Mouse (Mus musculus) limb, embryonic 11.5 days (tissue): Measurements from ENCODE around the gene Phldb1. TPM values are rescaled to one million over a fixed set of nuclear protein-coding genes. Genes with fewer than 3 reads are reported as not detected.

Experiments
- ATAC-seq: fragments of 200-750 bp; cut with Nextera tagmentation; 2 replicates; pipeline ENCODE4 v1.8.0; 2017; ENCODE audit warnings: low read depth; ENCODE audit not compliant: insufficient number of reproducible peaks, low FRiP score, low TSS enrichment
- DNase-seq: peaks from one replicate; pipeline ENCODE4 v3.0.0-alpha.2; 2015; ENCODE audit warnings: low spot score
- H3K27ac ChIP-seq: fragments of 300-500 bp; sonication (generic); replicated peaks from 2 replicates; pipeline ENCODE4 v1.5.1; 2014; ENCODE audit warnings: low read depth, mild to moderate bottlenecking, low read length
- H3K27me3 ChIP-seq: fragments of 300-500 bp; sonication (generic); 2 replicates; pipeline ENCODE4 v1.6.1; 2014; ENCODE audit warnings: mild to moderate bottlenecking, low read length, mixed read lengths; ENCODE audit not compliant: control insufficient read depth, insufficient read depth
- H3K36me3 ChIP-seq: fragments of 300-500 bp; sonication (generic); 2 replicates; pipeline ENCODE4 v1.6.1; 2014; ENCODE audit warnings: mild to moderate bottlenecking, low read length, moderate library complexity, mixed read lengths; ENCODE audit not compliant: control insufficient read depth, insufficient read depth
- H3K4me1 ChIP-seq: fragments of 300-500 bp; sonication (generic); 2 replicates; pipeline ENCODE4 v1.6.1; 2014; ENCODE audit warnings: low read length, mixed read lengths; ENCODE audit not compliant: control insufficient read depth, insufficient read depth
- H3K4me2 ChIP-seq: fragments of 300-500 bp; sonication (generic); 2 replicates; pipeline ENCODE4 v1.6.1; 2014; ENCODE audit warnings: low read depth, mild to moderate bottlenecking, moderate library complexity; ENCODE audit not compliant: severe bottlenecking
- H3K4me3 ChIP-seq: fragments of 300-500 bp; sonication (generic); 2 replicates; pipeline ENCODE4 v1.5.1; 2014; ENCODE audit warnings: low read depth, low read length
- H3K9ac ChIP-seq: fragments of 300-500 bp; sonication (generic); 2 replicates; pipeline ENCODE4 v1.6.1; 2014; ENCODE audit warnings: mild to moderate bottlenecking, low read length
- H3K9me3 ChIP-seq: fragments of 300-500 bp; sonication (generic); 2 replicates; pipeline ENCODE4 v1.6.1; 2016; ENCODE audit warnings: low read length; ENCODE audit not compliant: control insufficient read depth
- WGBS: fragments of 180-500 bp; shearing (Covaris S2); extraction: QIAGEN DNeasy Blood & Tissue Kit; methylation state at CpG from one replicate; pipeline ENCODE4 v1.1.7; 2014; 5-methylcytosine and 5-hydroxymethylcytosine counted together
- polyA plus RNA-seq: library from polyadenylated mRNA; unstranded; fragments of >200 nt; fragmentation: Nextera tagmentation; extraction: Ambion mirVana; gene quantifications from 2 replicates; pipeline ENCODE4 v1.2.1, GENCODE M21; 2014

The Phldb1 gene
- polyA plus RNA-seq, 1 experiment from 2014 or later = 41.6 TPM

- DNase-seq = no peak
- Histone ChIP-seq H3K9me3 (no peaks in the 10 kb centered on the region; the same call in 1 of the 2 replicates), H3K9ac (no peak within 1 kb of the TSS), H3K4me2 (no peak within 1 kb of the TSS), H3K36me3 (no peaks in the 10 kb centered on the region), H3K4me3 (no peak within 1 kb of the TSS), H3K27ac (no peak within 1 kb of the TSS), H3K27me3 (no peaks in the 10 kb centered on the region), H3K4me1 (no peaks in the 10 kb centered on the region)
- ATAC-seq = no peak
- 87% methylated on average over 3 of the region's 3 CpGs for WGBS
These were observed 62.0 kb downstream of the Phldb1 start, which contains the start of gene Treh for GRCm38 (mm10) chr9:44673005-44673404. TSS of gene Treh (plus strand) at chr9:44673233.

GRCm38 (mm10) chr9:44672291-44672865, 62.6 kb downstream of the Phldb1 start:
- no peak for DNase-seq
- WGBS = 73% methylated on average over 2 of the region's 2 CpGs
- H3K9ac ChIP-seq = no peak overlapping the region
- H3K36me3 ChIP-seq = no peaks in the 10 kb centered on the region
- no peaks in the 10 kb centered on the region for H3K4me1 ChIP-seq
- no peak for ATAC-seq
- H3K4me3 ChIP-seq = no peak overlapping the region
- H3K4me2 ChIP-seq = no peak overlapping the region
- H3K27me3 ChIP-seq = no peaks in the 10 kb centered on the region
- no peaks in the 10 kb centered on the region; the same call in 1 of the 2 replicates for H3K9me3 ChIP-seq
- no peak overlapping the region for H3K27ac ChIP-seq

GRCm38 (mm10) chr9:44671416-44671815, 63.6 kb downstream of the Phldb1 start:
- 93% methylated on average over 5 of the region's 5 CpGs for whole genome bisulfite sequencing
- DNase-seq (no peak), ATAC-seq (no peak)
- H3K36me3 ChIP-seq = no peaks in the 10 kb centered on the region
- no peak overlapping the region for H3K27ac ChIP-seq
- no peak overlapping the region for H3K9ac ChIP-seq
- H3K9me3 ChIP-seq = no peaks in the 10 kb centered on the region; the same call in 1 of the 2 replicates
- no peak overlapping the region for H3K4me2 ChIP-seq
- no peaks in the 10 kb centered on the region for H3K4me1 ChIP-seq
- no peaks in the 10 kb centered on the region for H3K27me3 ChIP-seq
- H3K4me3 ChIP-seq = no peak overlapping the region

- Histone ChIP-seq H3K4me2 (no peak overlapping the region), H3K36me3 (no peaks in the 10 kb centered on the region), H3K9ac (no peak overlapping the region), H3K9me3 (no peaks in the 10 kb centered on the region), H3K4me1 (no peaks in the 10 kb centered on the region), H3K27ac (no peak overlapping the region), H3K27me3 (no peaks in the 10 kb centered on the region), H3K4me3 (no peak overlapping the region)
- no peak for ATAC-seq
- DNase-seq = no peak
- 90% methylated on average over 6 of the region's 6 CpGs for WGBS
These were observed 71.3 kb downstream of the Phldb1 start for GRCm38 (mm10) chr9:44663706-44664105.

- 29% methylated on average over 26 of the region's 26 CpGs for WGBS
- Histone ChIP-seq H3K27me3 (no peaks in the 10 kb centered on the region), H3K4me1 (no peaks in the 10 kb centered on the region), H3K27ac (no peak overlapping the region), H3K4me3 (no peak overlapping the region), H3K36me3 (no peaks in the 10 kb centered on the region), H3K4me2 (peak overlapping the region; percentile 35; the same call in 1 of the 2 replicates), H3K9me3 (no peaks in the 10 kb centered on the region), H3K9ac (0 out of 2 replicates have a peak overlapping the region, but pooled peaks have one; percentile 27)
- DNase-seq (peak; percentile 72), ATAC-seq (no peak; the same call in 1 of the 2 replicates)
These were observed 79.6 kb downstream of the Phldb1 start for GRCm38 (mm10) chr9:44655098-44656066.

GRCm38 (mm10) chr9:44653896-44654295, 81.1 kb downstream of the Phldb1 start:
- H3K4me1 ChIP-seq = no peaks in the 10 kb centered on the region
- WGBS = 66% methylated on average over 4 of the region's 4 CpGs
- H3K36me3 ChIP-seq = no peaks in the 10 kb centered on the region
- H3K27ac ChIP-seq = no peak overlapping the region
- DNase-seq (no peak), ATAC-seq (no peak)
- H3K4me2 ChIP-seq = no peak overlapping the region
- H3K27me3 ChIP-seq = no peaks in the 10 kb centered on the region
- no peak overlapping the region for H3K9ac ChIP-seq
- H3K9me3 ChIP-seq = no peaks in the 10 kb centered on the region
- no peak overlapping the region for H3K4me3 ChIP-seq

- H3K27me3 ChIP-seq = no peaks in the 10 kb centered on the region
- H3K27ac ChIP-seq = no peak overlapping the region
- no peaks in the 10 kb centered on the region for H3K9me3 ChIP-seq
- H3K4me3 ChIP-seq = no peak overlapping the region
- WGBS = 14% methylated on average over 8 of the region's 8 CpGs
- no peaks in the 10 kb centered on the region for H3K4me1 ChIP-seq
- no peak overlapping the region for H3K9ac ChIP-seq
- DNase-seq (peak; percentile 70), ATAC-seq (no peak)
- no peak overlapping the region for H3K4me2 ChIP-seq
- no peaks in the 10 kb centered on the region for H3K36me3 ChIP-seq
These were observed 83.0 kb downstream of the Phldb1 start for GRCm38 (mm10) chr9:44652027-44652426.

- no peak overlapping the region for H3K27ac ChIP-seq
- H3K9me3 ChIP-seq = no peaks in the 10 kb centered on the region
- no peak for ATAC-seq
- no peaks in the 10 kb centered on the region for H3K36me3 ChIP-seq
- H3K4me3 ChIP-seq = no peak overlapping the region
- 85% methylated on average over 7 of the region's 7 CpGs for WGBS
- no peak overlapping the region for H3K4me2 ChIP-seq
- DNase-seq = no peak
- no peaks in the 10 kb centered on the region for H3K4me1 ChIP-seq
- no peaks in the 10 kb centered on the region for H3K27me3 ChIP-seq
- no peak overlapping the region for H3K9ac ChIP-seq
These were observed 86.1 kb downstream of the Phldb1 start for GRCm38 (mm10) chr9:44648881-44649281.
